Mouse (Mus musculus) frontal cortex, adult (tissue): Measurements from ENCODE around the gene Hcls1.

ENCODE experiments used
- ATAC-seq: cut with Nextera tagmentation; 2 replicates; pipeline ENCODE4 v1.9.2; 2017; ENCODE audit warnings: mild to moderate bottlenecking, moderate library complexity, mixed read lengths; ENCODE audit not compliant: low TSS enrichment

Hcls1 gene

GRCm38 (mm10) chr16:36988066-36988465 is 53.3 kb downstream of the Hcls1 start:
- no peak for ATAC-seq

GRCm38 (mm10) chr16:36989493-36989892 is 54.7 kb downstream of the Hcls1 start:
- no peak for ATAC-seq

GRCm38 (mm10) chr16:36989999-36990625 is 55.3 kb downstream of the Hcls1 start, which contains the start of gene Fbxo40:
Fbxo40 (minus strand) TSS chr16:36990467.
- ATAC-seq, result no peak

GRCm38 (mm10) chr16:36997650-36998049 is 62.9 kb downstream of the Hcls1 start:
- ATAC-seq, result peak; percentile 73

- ATAC-seq, result no peak
Observed at GRCm38 (mm10) chr16:36999366-36999972, 64.7 kb downstream of the Hcls1 start.

GRCm38 (mm10) chr16:37009262-37009661 is 74.5 kb downstream of the Hcls1 start:
- ATAC-seq, result no peak

GRCm38 (mm10) chr16:37010370-37010769 is 75.6 kb downstream of the Hcls1 start:
- ATAC-seq, result peak; percentile 69

GRCm38 (mm10) chr16:37011061-37011921 is 76.5 kb downstream of the Hcls1 start, which contains the start of gene Polq:
Polq (plus strand) TSS chr16:37011786.
- ATAC-seq, result peak; percentile 99

GRCm38 (mm10) chr16:37011922-37012289 is 77.1 kb downstream of the Hcls1 start:
- no peak for ATAC-seq

GRCm38 (mm10) chr16:37012336-37012735 is 77.6 kb downstream of the Hcls1 start:
- ATAC-seq, result no peak
